Mouse (Mus musculus): ENCODE measurements around the gene Stab2.

DNA sequence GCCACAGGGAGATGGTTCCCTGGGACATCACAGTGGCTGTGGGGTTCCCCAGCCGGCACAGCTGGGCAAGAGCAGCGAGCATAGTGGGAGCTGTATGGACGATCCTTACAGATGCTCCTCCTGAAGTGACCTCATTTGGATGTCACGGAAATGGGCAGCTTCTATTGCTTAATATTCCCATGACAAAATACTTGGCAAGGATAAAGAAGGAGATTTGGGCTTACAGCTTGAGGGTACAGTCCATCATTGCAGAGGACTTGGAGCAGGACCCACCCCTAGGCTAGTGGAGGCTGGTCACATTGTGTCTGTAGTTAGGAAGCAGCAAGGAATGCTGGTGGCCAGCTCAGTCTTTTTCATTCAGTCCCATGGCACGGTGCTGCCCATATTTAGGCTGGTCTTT lies 197.2 kb downstream of the Stab2 start:
- TF ChIP-seq CTCF (IDR thresholded peaks at IDR 0.05; ENCODE audit: low read depth, low read length) (no peak), POLR2A (IDR thresholded peaks at IDR 0.05; ENCODE audit: borderline replicate concordance, low read depth, low read length) (no peak)
